Mouse (Mus musculus) ES-Bruce4 (cell line): ENCODE measurements at regions not wholly inside any gene's neighbourhood (a gene's known extent, or its start where the extent isn't known, plus 50 kb on each side); places are given as distances from the start of the nearest gene placed in this dataset.

Source experiments
- H3K27ac ChIP-seq: 2 replicates; pipeline ENCODE4 v1.5.1; 2012; ENCODE audit warnings: low read length, inconsistent platforms; ENCODE audit not compliant: insufficient read depth
- H3K27me3 ChIP-seq: 2 replicates; pipeline ENCODE4 v1.6.1; 2012; ENCODE audit warnings: mild to moderate bottlenecking, low read length, inconsistent platforms; ENCODE audit not compliant: control insufficient read depth, poor library complexity, insufficient read depth, severe bottlenecking
- H3K36me3 ChIP-seq: 2 replicates; pipeline ENCODE4 v1.6.1; 2012; ENCODE audit warnings: inconsistent platforms, mild to moderate bottlenecking, low read length, moderate library complexity; ENCODE audit not compliant: control insufficient read depth, poor library complexity, insufficient read depth, severe bottlenecking
- H3K4me1 ChIP-seq: one replicate; pipeline ENCODE4 v1.8.1; 2011; ENCODE audit warnings: low read length; ENCODE audit not compliant: control insufficient read depth, insufficient read depth
- H3K4me3 ChIP-seq: 2 replicates; pipeline ENCODE4 v1.5.1; 2011; ENCODE audit warnings: low read depth, mild to moderate bottlenecking, low read length
- H3K9ac ChIP-seq: 2 replicates; pipeline ENCODE4 v1.6.1; 2012; ENCODE audit warnings: low read depth, mild to moderate bottlenecking, inconsistent platforms; ENCODE audit not compliant: poor library complexity, severe bottlenecking
- H3K9me3 ChIP-seq: replicated peaks from 2 replicates; pipeline ENCODE4 v1.6.1; 2012; ENCODE audit warnings: mild to moderate bottlenecking, low read length, inconsistent platforms; ENCODE audit not compliant: control insufficient read depth, poor library complexity, insufficient read depth, severe bottlenecking
- CTCF ChIP-seq: IDR thresholded peaks from one replicate; pipeline ENCODE4 v1.8.1; 2011; ENCODE audit warnings: low read depth, low read length
- EP300 ChIP-seq: IDR thresholded peaks from 2 replicates; pipeline ENCODE4 v1.6.1; 2011; ENCODE audit warnings: low read depth, low read length; ENCODE audit not compliant: insufficient read depth
- POLR2A ChIP-seq: IDR thresholded peaks from one replicate; pipeline ENCODE4 v1.8.1; 2011; ENCODE audit warnings: low read length; ENCODE audit not compliant: insufficient read depth

DNA sequence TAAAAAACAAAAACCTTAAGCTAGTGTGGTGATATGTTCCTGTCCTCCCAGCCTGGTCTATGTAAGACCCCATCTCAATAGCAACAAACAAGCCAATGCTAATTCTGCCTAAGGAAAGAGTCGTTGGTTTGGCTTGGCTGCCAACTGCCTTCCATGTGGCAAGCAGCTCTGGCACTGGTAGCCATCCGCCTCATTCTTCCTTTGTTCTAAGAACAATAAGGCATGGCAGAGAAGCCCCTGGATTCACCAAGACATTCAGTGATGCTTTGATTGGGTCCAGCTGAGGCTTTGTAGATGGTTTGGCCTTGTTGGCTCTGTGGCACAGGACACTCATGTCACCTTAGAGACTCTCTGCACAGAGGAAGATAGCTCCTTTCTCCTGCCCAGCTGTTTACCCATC lies 139.9 kb upstream of the Irx5 start:
- no peaks in the 10 kb centered on the region; the same call in 1 of the 2 replicates for H3K27me3 ChIP-seq
- TF ChIP-seq EP300 (no peak), POLR2A (no peak), CTCF (no peak)
- no peaks in the 10 kb centered on the region for H3K36me3 ChIP-seq
- no peak overlapping the region for H3K9ac ChIP-seq
- H3K9me3 ChIP-seq, result no peaks in the 10 kb centered on the region
- no peaks in the 10 kb centered on the region for H3K4me1 ChIP-seq
- H3K4me3 ChIP-seq, result no peak overlapping the region
- H3K27ac ChIP-seq, result no peak overlapping the region

DNA sequence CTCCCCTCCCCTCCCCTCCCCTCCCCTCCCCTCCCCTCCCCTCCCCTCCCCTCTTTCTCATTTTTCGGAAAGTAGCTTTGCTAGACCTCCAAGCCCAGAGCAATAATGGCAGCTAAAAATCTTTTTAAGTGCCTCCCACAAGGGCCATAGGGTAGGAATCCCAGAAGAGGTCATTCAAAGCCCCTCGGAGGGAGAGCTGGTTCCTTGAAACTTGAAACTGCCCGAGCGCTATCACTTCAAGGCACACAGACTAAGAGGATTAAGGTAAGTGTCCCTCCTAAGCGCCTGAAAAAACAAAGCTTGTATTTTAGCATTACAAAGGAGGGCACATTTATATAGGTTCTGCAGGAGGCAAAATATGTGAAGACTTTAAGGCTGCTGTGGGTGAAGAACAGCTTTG lies 141.2 kb upstream of the Irx5 start:
- no peaks in the 10 kb centered on the region; the same call in 1 of the 2 replicates for H3K27me3 ChIP-seq
- no peak for TF ChIP-seq EP300
- TF ChIP-seq CTCF, result no peak
- TF ChIP-seq POLR2A, result no peak
- H3K9ac ChIP-seq, result no peak overlapping the region
- H3K4me1 ChIP-seq, result no peaks in the 10 kb centered on the region
- H3K36me3 ChIP-seq, result no peaks in the 10 kb centered on the region
- H3K9me3 ChIP-seq, result no peaks in the 10 kb centered on the region
- no peak overlapping the region; the same call in 1 of the 2 replicates for H3K27ac ChIP-seq
- H3K4me3 ChIP-seq, result no peak overlapping the region

DNA sequence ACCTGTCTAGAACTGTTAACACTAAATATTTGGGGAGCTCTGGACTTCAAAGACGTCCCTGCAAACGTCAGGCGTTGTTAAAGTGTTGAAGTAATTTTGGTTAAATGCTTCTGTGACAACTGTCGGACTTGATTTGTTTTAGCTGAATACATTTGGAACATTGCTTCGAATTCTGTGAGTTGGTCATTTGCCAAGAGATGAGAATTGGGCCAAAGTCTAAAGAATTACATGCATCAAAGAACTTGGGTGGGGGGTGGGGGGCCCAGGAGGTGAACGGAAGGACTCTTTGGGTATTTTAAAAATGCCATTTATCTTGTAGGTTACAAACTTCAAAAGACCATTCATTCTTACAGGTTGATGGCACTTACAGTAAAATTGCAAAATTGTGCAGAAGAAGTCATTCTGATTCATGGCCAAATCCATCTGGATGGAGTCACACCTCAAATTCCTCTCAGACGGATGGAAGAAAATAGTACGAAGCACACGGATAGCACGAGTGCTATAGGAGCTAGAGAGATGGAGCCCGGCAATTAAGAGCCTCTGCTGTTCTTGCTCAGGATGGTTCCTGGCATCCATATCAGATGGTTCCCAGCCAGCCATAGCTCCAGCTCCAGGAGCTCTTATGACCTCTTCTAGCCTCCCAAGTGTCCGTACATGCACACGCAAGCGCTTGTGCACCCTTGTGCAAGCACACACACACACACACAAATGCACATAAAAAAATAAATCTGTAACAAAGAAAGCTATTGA lies 144.5 kb upstream of the Irx5 start:
- Histone ChIP-seq H3K27ac (no peak overlapping the region), H3K4me1 (no peaks in the 10 kb centered on the region), H3K27me3 (no peaks in the 10 kb centered on the region; the same call in 1 of the 2 replicates), H3K4me3 (no peak overlapping the region), H3K9ac (no peak overlapping the region), H3K9me3 (peaks cover 8% of the 10 kb centered on the region; the same call in 1 of the 2 replicates), H3K36me3 (no peaks in the 10 kb centered on the region)
- TF ChIP-seq EP300 (no peak), CTCF (no peak)

- no peak overlapping the region for H3K27ac ChIP-seq
- no peaks in the 10 kb centered on the region for H3K36me3 ChIP-seq
- no peaks in the 10 kb centered on the region for H3K4me1 ChIP-seq
- H3K9ac ChIP-seq, result no peak overlapping the region
- TF ChIP-seq CTCF, result no peak
- TF ChIP-seq EP300, result no peak
- H3K27me3 ChIP-seq, result no peaks in the 10 kb centered on the region; the same call in 1 of the 2 replicates
- peaks cover 8% of the 10 kb centered on the region; the same call in 1 of the 2 replicates for H3K9me3 ChIP-seq
- no peak overlapping the region for H3K4me3 ChIP-seq
These were observed 148.3 kb upstream of the Irx5 start for GRCm38 (mm10) chr8:92209081-92209480.

- no peak overlapping the region for H3K27ac ChIP-seq
- no peak overlapping the region for H3K4me3 ChIP-seq
- no peaks in the 10 kb centered on the region for H3K36me3 ChIP-seq
- peaks cover 2% of the 10 kb centered on the region for H3K4me1 ChIP-seq
- H3K9ac ChIP-seq, result no peak overlapping the region
- no peaks in the 10 kb centered on the region for H3K9me3 ChIP-seq
- H3K27me3 ChIP-seq, result no peaks in the 10 kb centered on the region
- no peak for TF ChIP-seq EP300
- no peak for TF ChIP-seq CTCF
- no peak for TF ChIP-seq POLR2A
These were observed 161.8 kb upstream of the Irx5 start for GRCm38 (mm10) chr8:92195635-92196034.

DNA sequence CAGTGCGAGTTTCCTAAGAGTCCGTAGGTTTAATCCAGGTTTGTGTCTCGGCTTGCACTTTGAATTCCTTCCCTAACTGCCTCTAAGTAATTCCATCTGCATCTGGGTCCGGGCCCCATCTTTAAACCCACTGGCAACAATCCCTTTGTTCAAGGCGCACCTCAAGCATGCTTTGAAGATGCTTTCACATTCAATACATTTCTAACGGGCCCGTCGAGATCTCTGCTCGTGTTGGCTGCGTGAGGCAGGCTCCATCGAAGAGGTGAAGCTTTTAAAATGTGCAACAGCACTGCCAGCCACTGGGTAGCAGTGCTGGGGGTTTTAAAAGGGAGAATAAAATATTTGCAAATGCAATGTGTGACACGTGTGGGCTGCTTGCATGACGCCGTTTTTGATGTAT lies 163.4 kb upstream of the Irx5 start:
- Histone ChIP-seq H3K27ac (no peak overlapping the region), H3K4me3 (no peak overlapping the region), H3K36me3 (no peaks in the 10 kb centered on the region), H3K4me1 (peaks cover 2% of the 10 kb centered on the region), H3K9me3 (no peaks in the 10 kb centered on the region), H3K9ac (no peak overlapping the region), H3K27me3 (no peaks in the 10 kb centered on the region; the same call in 1 of the 2 replicates)
- TF ChIP-seq EP300 (no peak), CTCF (no peak), POLR2A (no peak)
